Comparison of ENCODE assay signal across 8 mouse cellular contexts in genomic region chr3:137340938-137341337, GRCm38 (mm10). TPM values are rescaled to one million over a fixed set of nuclear protein-coding genes. Genes with fewer than 3 reads are reported as not detected.
A peak's percentile ranks its signal among the peaks of the same experiment; 100 is the strongest.
DNase-seq lines count a peak whose midpoint lies in the region; ATAC-seq lines count a peak whose summit lies in the region.
"Had no signal": no experiment of that assay in that cellular context is flagged by ENCODE, and none has a peak within 500 bp of the region (broad histone marks: within the 10 kb centered on the region; RNA-seq: fewer than 3 reads in every experiment).

Emcn (plus strand) TSS chr3:137341067.

- DNase-seq in adrenal gland, adult 18-20 months (ENCODE audit: low spot score in 2 of 2), result no peak
- DNase-seq in adrenal gland, postnatal 14 days, result peak; percentile 26
- no peak for DNase-seq in B cell, adult 2 months
- no peak for DNase-seq in ovary, postnatal 10 days (ENCODE audit: low spot score)
- DNase-seq in left cerebral cortex, postnatal 4 days, result no peak

- 32% methylated on average over 8 of the region's 8 CpGs for WGBS in heart, embryonic 13.5 days
- 42% methylated on average over 8 of the region's 8 CpGs for WGBS in kidney, embryonic 14.5 days

- no peaks in the 10 kb centered on the region for H3K9me3 ChIP-seq in heart, embryonic 13.5 days
- no peaks in the 10 kb centered on the region for H3K9me3 ChIP-seq in kidney, embryonic 14.5 days (ENCODE audit: control insufficient read depth, low read length)

- peak within 1 kb of the TSS; percentile 64 for H3K27ac ChIP-seq in heart, embryonic 13.5 days (replicated peaks)
- H3K27ac ChIP-seq in kidney, embryonic 14.5 days (ENCODE audit: low read depth, low read length), result peak within 1 kb of the TSS; percentile 65; the same call in 1 of the 2 replicates

- H3K9ac ChIP-seq in heart, embryonic 13.5 days, result peak within 1 kb of the TSS; percentile 60
- peak within 1 kb of the TSS; percentile 19; the same call in 1 of the 2 replicates for H3K9ac ChIP-seq in kidney, embryonic 14.5 days (ENCODE audit: low read depth, low read length)

- H3K4me3 ChIP-seq in heart, embryonic 13.5 days, result peak within 1 kb of the TSS; percentile 37
- peak within 1 kb of the TSS; percentile 28 for H3K4me3 ChIP-seq in kidney, embryonic 14.5 days (ENCODE audit: low read length)
- H3K4me3 ChIP-seq: myocyte had no signal

- no peaks in the 10 kb centered on the region for H3K36me3 ChIP-seq in heart, embryonic 13.5 days
- H3K36me3 ChIP-seq in kidney, embryonic 14.5 days (ENCODE audit: control insufficient read depth, insufficient read depth, low read length), result no peaks in the 10 kb centered on the region

- no peaks in the 10 kb centered on the region for H3K27me3 ChIP-seq in heart, embryonic 13.5 days (replicated peaks)
- no peaks in the 10 kb centered on the region for H3K27me3 ChIP-seq in kidney, embryonic 14.5 days (ENCODE audit: control insufficient read depth, insufficient read depth, low read length)

- H3K4me2 ChIP-seq in heart, embryonic 13.5 days, result peak within 1 kb of the TSS; percentile 25
- H3K4me2 ChIP-seq in kidney, embryonic 14.5 days (replicated peaks; ENCODE audit: low read depth, low read length), result peak within 1 kb of the TSS; percentile 12; the same call in 1 of the 2 replicates

- ATAC-seq in heart, embryonic 13.5 days (ENCODE audit: extremely low read depth, insufficient number of reproducible peaks, low FRiP score, low TSS enrichment), result no peak
- peak; percentile 49; the same call in 1 of the 2 replicates for ATAC-seq in kidney, embryonic 14.5 days (ENCODE audit: low FRiP score, low TSS enrichment)

- H3K4me1 ChIP-seq in heart, embryonic 13.5 days, result no peaks in the 10 kb centered on the region
- H3K4me1 ChIP-seq in kidney, embryonic 14.5 days (ENCODE audit: control insufficient read depth, insufficient read depth, low read length), result no peaks in the 10 kb centered on the region

- intact Hi-C loops in left cerebral cortex, postnatal 4 days (cut with DNase I), result no loop called here

RNA-seq across cellular contexts. Expression of gene Emcn, which starts in this region (rescaled TPM):
- 10 to 100 TPM; 89.8 to 91.7 TPM for total RNA-seq in adrenal gland, adult 18-20 months (2021)
- 79.1 and 93.9 TPM in 2 replicates for total RNA-seq in adrenal gland, postnatal 14 days (2021)
- polyA plus RNA-seq in heart, embryonic 13.5 days (2015; fragmentation: Nextera tagmentation; extraction: Ambion mirVana), result 68.2 and 70.4 TPM in 2 replicates
- 94.7 and 114 TPM in 2 replicates for polyA plus RNA-seq in kidney, embryonic 14.5 days (2014; fragmentation: Nextera tagmentation; extraction: Ambion mirVana)
- 1 to 10 TPM; 4.0 to 4.4 TPM for total RNA-seq in left cerebral cortex, postnatal 4 days (2021)
- polyA plus RNA-seq: myocyte had no signal

Comparison
In these comparisons a context has a peak if more than half of its experiments do, and no peak if none do; other contexts are left out.
1. RNA of gene Emcn (total RNA-seq): 89.8 to 91.7 TPM in adrenal gland, adult 18-20 months and 79.1 to 93.9 TPM in adrenal gland, postnatal 14 days; 4.0 to 4.4 TPM in left cerebral cortex, postnatal 4 days; every median in the first group is over 10 times any median in the second.